Mouse (Mus musculus) stomach, postnatal 0 days (tissue): ENCODE measurements around the gene Khnyn. TPM values are rescaled to one million over a fixed set of nuclear protein-coding genes. Genes with fewer than 3 reads are reported as not detected.

Experiments used
- ATAC-seq: fragments of 200-750 bp; cut with Nextera tagmentation; 2 replicates; pipeline ENCODE4 v1.8.0; 2017; ENCODE audit not compliant: low FRiP score, low TSS enrichment
- DNase-seq: peaks from one replicate; pipeline ENCODE4 v3.0.0-alpha.2; 2016; ENCODE audit warnings: low spot score
- H3K27ac ChIP-seq: fragments of 300-500 bp; sonication (generic); replicated peaks from 2 replicates; pipeline ENCODE4 v1.5.1; 2014; ENCODE audit warnings: mild to moderate bottlenecking, control low read depth
- H3K27me3 ChIP-seq: fragments of 300-500 bp; sonication (generic); 2 replicates; pipeline ENCODE4 v1.6.1; 2014; ENCODE audit warnings: low read length; ENCODE audit not compliant: control insufficient read depth, insufficient read depth
- H3K36me3 ChIP-seq: fragments of 300-500 bp; sonication (generic); 2 replicates; pipeline ENCODE4 v1.6.1; 2014; ENCODE audit warnings: low read length, mixed read lengths; ENCODE audit not compliant: control insufficient read depth, insufficient read depth
- H3K4me1 ChIP-seq: fragments of 300-500 bp; sonication (generic); replicated peaks from 2 replicates; pipeline ENCODE4 v1.6.1; 2014; ENCODE audit warnings: antibody characterized with exemption; ENCODE audit not compliant: control insufficient read depth, insufficient read depth
- H3K4me2 ChIP-seq: fragments of 300-500 bp; sonication (generic); replicated peaks from 2 replicates; pipeline ENCODE4 v1.6.1; 2014; ENCODE audit warnings: low read depth, mild to moderate bottlenecking, control low read depth, moderate library complexity
- H3K4me3 ChIP-seq: fragments of 300-500 bp; sonication (generic); 2 replicates; pipeline ENCODE4 v1.5.1; 2014; ENCODE audit warnings: low read depth, low read length, control low read depth
- H3K9ac ChIP-seq: fragments of 300-500 bp; sonication (generic); 2 replicates; pipeline ENCODE4 v1.6.1; 2014; ENCODE audit warnings: mild to moderate bottlenecking, low read length, control low read depth, mixed read lengths
- H3K9me3 ChIP-seq: fragments of 300-500 bp; sonication (generic); 2 replicates; pipeline ENCODE4 v1.6.1; 2016; ENCODE audit warnings: low read length; ENCODE audit not compliant: control insufficient read depth
- CTCF ChIP-seq: IDR thresholded peaks from 2 replicates; pipeline ENCODE4 v1.5.1; 2016; ENCODE audit warnings: antibody characterized with exemption, low read depth, mild to moderate bottlenecking, moderate library complexity
- EP300 ChIP-seq: optimal IDR thresholded peaks from 2 replicates; pipeline ENCODE3; 2016; ENCODE audit warnings: antibody characterized with exemption
- WGBS: fragments of 180-500 bp; shearing (Covaris S2); extraction: QIAGEN DNeasy Blood & Tissue Kit; methylation state at CpG from one replicate; pipeline ENCODE4 v1.1.7; 2014; 5-methylcytosine and 5-hydroxymethylcytosine counted together
- polyA plus RNA-seq: library from polyadenylated mRNA; unstranded; fragments of >200 nt; fragmentation: Nextera tagmentation; extraction: Ambion mirVana; gene quantifications from 2 replicates; pipeline ENCODE4 v1.2.1, GENCODE M21; 2015

The Khnyn gene
- polyA plus RNA-seq, 1 experiment from 2014 or later = 6.4 TPM

- H3K9me3 ChIP-seq = no peaks in the 10 kb centered on the region
- no peaks in the 10 kb centered on the region for H3K27me3 ChIP-seq
- DNase-seq (no peak), ATAC-seq (no peak)
- TF ChIP-seq CTCF (no peak), EP300 (no peak)
- H3K4me1 ChIP-seq = no peaks in the 10 kb centered on the region
- no peak overlapping the region for H3K4me3 ChIP-seq
- WGBS = 39% methylated on average over 6 of the region's 6 CpGs
- H3K4me2 ChIP-seq = no peak overlapping the region
- no peak overlapping the region for H3K9ac ChIP-seq
- no peak overlapping the region for H3K27ac ChIP-seq
- no peaks in the 10 kb centered on the region for H3K36me3 ChIP-seq
These were observed 33.9 kb upstream of the Khnyn start for GRCm38 (mm10) chr14:55850885-55851284.

- no peak for TF ChIP-seq CTCF
- no peak for TF ChIP-seq EP300
- 0 out of 2 replicates have a peak, but pooled peaks cover 4% of the 10 kb centered on the region for H3K4me1 ChIP-seq
- 5% methylated on average over 11 of the region's 11 CpGs for WGBS
- H3K9ac ChIP-seq = peak overlapping the region; percentile 47; the same call in 1 of the 2 replicates
- peak overlapping the region; percentile 58 for H3K4me3 ChIP-seq
- H3K36me3 ChIP-seq = no peaks in the 10 kb centered on the region
- H3K4me2 ChIP-seq = peak overlapping the region; percentile 84
- H3K27ac ChIP-seq = peak overlapping the region; percentile 92
- H3K27me3 ChIP-seq = no peaks in the 10 kb centered on the region
- H3K9me3 ChIP-seq = no peaks in the 10 kb centered on the region
- DNase-seq (no peak), ATAC-seq (peak; percentile 53)
These were observed 31.8 kb upstream of the Khnyn start for GRCm38 (mm10) chr14:55852646-55853551.

GRCm38 (mm10) chr14:55853621-55854285 lies 31.0 kb upstream of the Khnyn start, which contains the start of gene Nynrin:
Nynrin (plus strand) TSS chr14:55854010.
- 0 out of 2 replicates have a peak, but pooled peaks cover 4% of the 10 kb centered on the region for H3K4me1 ChIP-seq
- H3K4me2 ChIP-seq = peak within 1 kb of the TSS; percentile 84
- H3K36me3 ChIP-seq = no peaks in the 10 kb centered on the region
- H3K9me3 ChIP-seq = no peaks in the 10 kb centered on the region
- peak within 1 kb of the TSS; percentile 81 for H3K9ac ChIP-seq
- H3K4me3 ChIP-seq = peak within 1 kb of the TSS; percentile 58
- TF ChIP-seq CTCF (0 out of 2 replicates have a peak, but pooled peaks have one; percentile 7), EP300 (no peak)
- peak; percentile 76 for DNase-seq
- H3K27ac ChIP-seq = peak within 1 kb of the TSS; percentile 92
- WGBS = 4% methylated on average over 26 of the region's 33 CpGs
- peak; percentile 89 for ATAC-seq
- H3K27me3 ChIP-seq = no peaks in the 10 kb centered on the region

- 1% methylated on average over 9 of the region's 9 CpGs for WGBS
- H3K36me3 ChIP-seq = no peaks in the 10 kb centered on the region
- H3K9ac ChIP-seq = peak overlapping the region; percentile 81
- TF ChIP-seq EP300 (no peak), CTCF (peak; percentile 2; the same call in 1 of the 2 replicates)
- DNase-seq = peak; percentile 32
- peak overlapping the region; percentile 84 for H3K4me2 ChIP-seq
- peak; percentile 27; the same call in 1 of the 2 replicates for ATAC-seq
- no peaks in the 10 kb centered on the region for H3K9me3 ChIP-seq
- no peaks in the 10 kb centered on the region for H3K27me3 ChIP-seq
- peak overlapping the region; percentile 92 for H3K27ac ChIP-seq
- H3K4me1 ChIP-seq = 0 out of 2 replicates have a peak, but pooled peaks cover 4% of the 10 kb centered on the region
- H3K4me3 ChIP-seq = peak overlapping the region; percentile 58
These were observed 30.2 kb upstream of the Khnyn start for GRCm38 (mm10) chr14:55854406-55855100.

- peak overlapping the region; percentile 92 for H3K27ac ChIP-seq
- TF ChIP-seq EP300 = no peak
- no peak for TF ChIP-seq CTCF
- H3K9me3 ChIP-seq = no peaks in the 10 kb centered on the region
- H3K36me3 ChIP-seq = no peaks in the 10 kb centered on the region
- ATAC-seq (peak; percentile 48), DNase-seq (peak; percentile 51)
- 0 out of 2 replicates have a peak, but pooled peaks cover 4% of the 10 kb centered on the region for H3K4me1 ChIP-seq
- H3K27me3 ChIP-seq = no peaks in the 10 kb centered on the region
- H3K4me2 ChIP-seq = peak overlapping the region; percentile 84
- peak overlapping the region; percentile 58 for H3K4me3 ChIP-seq
- WGBS = 8% methylated on average over 4 of the region's 4 CpGs
- peak overlapping the region; percentile 81 for H3K9ac ChIP-seq
These were observed 29.6 kb upstream of the Khnyn start for GRCm38 (mm10) chr14:55855101-55855561.
